Mouse (Mus musculus) brain, embryonic 14.5 days (tissue): ENCODE results near the gene Senp1.

Source experiments
- CTCF ChIP-seq: fragments of 200-500 bp; IDR thresholded peaks from 2 replicates; pipeline ENCODE4 v1.5.1; 2012; ENCODE audit warnings: inconsistent platforms, mild to moderate bottlenecking, moderate library complexity, borderline replicate concordance; ENCODE audit not compliant: insufficient read depth, insufficient read length; ENCODE audit errors: extremely low read depth
- POLR2A ChIP-seq: fragments of 200-500 bp; IDR thresholded peaks from 2 replicates; pipeline ENCODE4 v1.6.1; 2012; ENCODE audit warnings: mild to moderate bottlenecking, inconsistent platforms, borderline replicate concordance; ENCODE audit not compliant: poor library complexity, insufficient read depth, insufficient read length, severe bottlenecking; ENCODE audit errors: extremely low read depth

DNA sequence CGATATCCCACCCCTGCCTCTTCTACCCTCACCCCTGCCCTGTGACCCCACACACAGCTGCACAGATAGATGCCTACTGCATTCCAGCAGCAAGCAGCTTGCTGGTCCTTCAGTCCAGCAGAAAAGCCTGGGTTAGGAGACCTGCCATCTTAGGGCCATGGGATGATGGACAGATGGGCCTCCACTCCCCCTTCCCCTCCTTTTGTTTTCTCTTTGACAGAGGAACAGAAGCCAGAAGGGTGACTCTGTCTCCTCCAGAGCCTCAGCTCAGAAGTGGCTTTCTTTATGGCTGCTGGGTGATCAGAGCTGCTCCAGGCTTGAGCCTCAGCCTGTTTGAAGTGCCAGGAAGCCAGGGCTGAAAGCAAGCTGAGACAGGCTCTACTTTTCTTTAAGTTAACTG lies 104.0 kb downstream of the Senp1 start:
- TF ChIP-seq CTCF (no peak), POLR2A (no peak)
